Mouse (Mus musculus): Measurements from ENCODE around the gene Olfr307. TPM values are rescaled to one million over a fixed set of nuclear protein-coding genes. Genes with fewer than 3 reads are reported as not detected.
"Not testable (repeated sequence)": the region's sequence is repeated elsewhere in the genome, so short reads cannot be mapped to it uniquely, and the experiment has no call there.

Gene Olfr307
- not detected in 2 replicates for polyA plus RNA-seq (2012; rRNA removed)

GRCm38 (mm10) chr7:86337486-86337885, at the start of gene Olfr307:
Olfr307 (minus strand) TSS chr7:86337586.
- no peak within 1 kb of the TSS for H3K4me3 ChIP-seq (ENCODE audit: control insufficient read depth, insufficient read depth, low read length)
- H3K4me1 ChIP-seq (replicated peaks; ENCODE audit: control insufficient read depth, insufficient read depth, low read length) = no peaks in the 10 kb centered on the region
- TF ChIP-seq CTCF (IDR thresholded peaks at IDR 0.05; ENCODE audit: borderline replicate concordance, control insufficient read depth, extremely low read depth, insufficient read depth, low read length, poor library complexity) (no peak), POLR2A (IDR thresholded peaks at IDR 0.05; ENCODE audit: control insufficient read depth, extremely low read depth, insufficient read depth, low read length, poor library complexity) (no peak)
- H3K36me3 ChIP-seq (ENCODE audit: control insufficient read depth, insufficient read depth, low read length) = no peaks in the 10 kb centered on the region
- H3K27me3 ChIP-seq (ENCODE audit: control insufficient read depth, insufficient read depth, low read length) = no peaks in the 10 kb centered on the region
- no peak within 1 kb of the TSS for H3K27ac ChIP-seq (ENCODE audit: control insufficient read depth, insufficient read depth, low read length)
- DNase-seq = no peak
- 83% methylated on average over 1 of the region's 1 CpGs for whole genome bisulfite sequencing

- Histone ChIP-seq H3K36me3 (ENCODE audit: control insufficient read depth, insufficient read depth, low read length) (no peaks in the 10 kb centered on the region), H3K4me1 (replicated peaks; ENCODE audit: control insufficient read depth, insufficient read depth, low read length) (no peaks in the 10 kb centered on the region), H3K4me3 (ENCODE audit: control insufficient read depth, insufficient read depth, low read length) (no peak within 1 kb of the TSS), H3K27ac (ENCODE audit: control insufficient read depth, insufficient read depth, low read length) (no peak within 1 kb of the TSS), H3K27me3 (ENCODE audit: control insufficient read depth, insufficient read depth, low read length) (no peaks in the 10 kb centered on the region)
- WGBS = 66% methylated on average over 1 of the region's 1 CpGs
- no peak for TF ChIP-seq CTCF (IDR thresholded peaks at IDR 0.05; ENCODE audit: borderline replicate concordance, control insufficient read depth, extremely low read depth, insufficient read depth, low read length, poor library complexity)
- no peak for TF ChIP-seq POLR2A (IDR thresholded peaks at IDR 0.05; ENCODE audit: control insufficient read depth, extremely low read depth, insufficient read depth, low read length, poor library complexity)
- DNase-seq = no peak
Observed at GRCm38 (mm10) chr7:86386558-86386957, 49.2 kb upstream of the Olfr307 start, which contains the start of gene Olfr304. Olfr304 (minus strand) TSS chr7:86386658.

DNA sequence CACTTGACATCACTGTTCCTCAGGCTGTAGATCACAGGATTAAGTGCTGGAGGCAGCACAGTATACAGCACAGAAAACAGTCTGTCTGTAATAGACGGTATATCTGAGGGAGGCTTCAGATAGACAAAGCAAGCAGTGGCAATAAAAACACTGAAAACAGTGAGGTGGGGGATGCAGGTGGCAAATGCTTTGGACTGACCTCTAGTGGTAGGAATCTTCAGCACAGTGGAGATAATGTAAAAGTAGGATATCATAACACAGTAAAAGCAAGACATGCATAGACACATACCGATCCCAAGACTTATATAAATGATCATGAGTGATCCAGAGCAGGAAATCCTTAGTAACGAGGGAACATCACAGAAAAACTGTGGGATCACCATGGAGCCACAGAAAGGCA, 48.4 kb upstream of the Olfr307 start:
- no peak for DNase-seq
- 72% methylated on average over 3 of the region's 3 CpGs for WGBS
- TF ChIP-seq POLR2A (IDR thresholded peaks at IDR 0.05; ENCODE audit: control insufficient read depth, extremely low read depth, insufficient read depth, low read length, poor library complexity) (no peak), CTCF (IDR thresholded peaks at IDR 0.05; ENCODE audit: borderline replicate concordance, control insufficient read depth, extremely low read depth, insufficient read depth, low read length, poor library complexity) (no peak)

GRCm38 (mm10) chr7:86366828-86367227, 29.4 kb upstream of the Olfr307 start, which contains the start of gene Olfr305:
Olfr305 (minus strand) TSS chr7:86366928.
- no peak within 1 kb of the TSS for H3K27ac ChIP-seq (ENCODE audit: control insufficient read depth, insufficient read depth, low read length)
- no peak within 1 kb of the TSS for H3K4me3 ChIP-seq (ENCODE audit: control insufficient read depth, insufficient read depth, low read length)
- no peaks in the 10 kb centered on the region for H3K27me3 ChIP-seq (ENCODE audit: control insufficient read depth, insufficient read depth, low read length)
- TF ChIP-seq CTCF (IDR thresholded peaks at IDR 0.05; ENCODE audit: borderline replicate concordance, control insufficient read depth, extremely low read depth, insufficient read depth, low read length, poor library complexity) = no peak
- TF ChIP-seq POLR2A (IDR thresholded peaks at IDR 0.05; ENCODE audit: control insufficient read depth, extremely low read depth, insufficient read depth, low read length, poor library complexity) = no peak
- no peak for DNase-seq
- 92% methylated on average over 1 of the region's 1 CpGs for WGBS
- H3K36me3 ChIP-seq (ENCODE audit: control insufficient read depth, insufficient read depth, low read length) = no peaks in the 10 kb centered on the region
- no peaks in the 10 kb centered on the region for H3K4me1 ChIP-seq (replicated peaks; ENCODE audit: control insufficient read depth, insufficient read depth, low read length)

More for the DNA sequence above, 48.4 kb upstream of the Olfr307 start:
- no peak overlapping the region for H3K27ac ChIP-seq (ENCODE audit: control insufficient read depth, insufficient read depth, low read length)
- no peaks in the 10 kb centered on the region for H3K36me3 ChIP-seq (ENCODE audit: control insufficient read depth, insufficient read depth, low read length)
- H3K4me3 ChIP-seq (ENCODE audit: control insufficient read depth, insufficient read depth, low read length) = no peak overlapping the region
- no peaks in the 10 kb centered on the region for H3K4me1 ChIP-seq (replicated peaks; ENCODE audit: control insufficient read depth, insufficient read depth, low read length)
- H3K27me3 ChIP-seq (ENCODE audit: control insufficient read depth, insufficient read depth, low read length) = no peaks in the 10 kb centered on the region

DNA sequence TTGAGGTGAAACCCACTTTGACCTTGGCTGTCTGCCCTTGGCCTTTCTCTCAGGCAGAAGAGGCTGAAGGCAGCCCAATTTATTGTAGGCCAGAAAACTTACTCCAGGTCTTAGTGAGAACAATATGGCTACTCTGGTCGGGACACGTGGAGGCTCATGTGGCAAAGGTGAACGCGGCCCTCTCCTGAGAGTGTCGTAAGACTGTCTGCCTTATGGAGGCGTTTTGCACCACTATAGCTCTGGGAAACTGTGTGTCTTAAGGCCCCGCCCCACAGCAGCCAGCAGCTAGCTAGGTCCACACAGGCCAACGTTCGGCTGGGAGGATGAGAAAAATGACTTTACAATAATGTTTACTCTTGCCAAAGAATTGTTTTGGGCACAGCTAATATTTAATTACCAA, 8.9 kb upstream of the Olfr307 start:
- not testable (repeated sequence) for H3K36me3 ChIP-seq (ENCODE audit: control insufficient read depth, insufficient read depth, low read length); H3K27ac ChIP-seq (ENCODE audit: control insufficient read depth, insufficient read depth, low read length); H3K4me1 ChIP-seq (replicated peaks; ENCODE audit: control insufficient read depth, insufficient read depth, low read length); H3K27me3 ChIP-seq (ENCODE audit: control insufficient read depth, insufficient read depth, low read length); H3K4me3 ChIP-seq (ENCODE audit: control insufficient read depth, insufficient read depth, low read length); DNase-seq
- 94% methylated on average over 9 of the region's 9 CpGs for WGBS

- no peak for DNase-seq
- Histone ChIP-seq H3K27me3 (ENCODE audit: control insufficient read depth, insufficient read depth, low read length) (no peaks in the 10 kb centered on the region), H3K4me1 (replicated peaks; ENCODE audit: control insufficient read depth, insufficient read depth, low read length) (no peaks in the 10 kb centered on the region), H3K4me3 (ENCODE audit: control insufficient read depth, insufficient read depth, low read length) (no peak overlapping the region), H3K27ac (ENCODE audit: control insufficient read depth, insufficient read depth, low read length) (no peak overlapping the region), H3K36me3 (ENCODE audit: control insufficient read depth, insufficient read depth, low read length) (no peaks in the 10 kb centered on the region)
- TF ChIP-seq POLR2A (IDR thresholded peaks at IDR 0.05; ENCODE audit: control insufficient read depth, extremely low read depth, insufficient read depth, low read length, poor library complexity) (no peak), CTCF (IDR thresholded peaks at IDR 0.05; ENCODE audit: borderline replicate concordance, control insufficient read depth, extremely low read depth, insufficient read depth, low read length, poor library complexity) (no peak)
- WGBS = 68% methylated on average over 3 of the region's 3 CpGs
Observed at GRCm38 (mm10) chr7:86344253-86344652, 6.9 kb upstream of the Olfr307 start.

GRCm38 (mm10) chr7:86342881-86343565, 5.6 kb upstream of the Olfr307 start:
- TF ChIP-seq CTCF (IDR thresholded peaks at IDR 0.05; ENCODE audit: borderline replicate concordance, control insufficient read depth, extremely low read depth, insufficient read depth, low read length, poor library complexity) (no peak), POLR2A (IDR thresholded peaks at IDR 0.05; ENCODE audit: control insufficient read depth, extremely low read depth, insufficient read depth, low read length, poor library complexity) (no peak)
- Histone ChIP-seq H3K4me1 (replicated peaks; ENCODE audit: control insufficient read depth, insufficient read depth, low read length) (no peaks in the 10 kb centered on the region), H3K27ac (ENCODE audit: control insufficient read depth, insufficient read depth, low read length) (no peak overlapping the region), H3K4me3 (ENCODE audit: control insufficient read depth, insufficient read depth, low read length) (no peak overlapping the region), H3K36me3 (ENCODE audit: control insufficient read depth, insufficient read depth, low read length) (no peaks in the 10 kb centered on the region), H3K27me3 (ENCODE audit: control insufficient read depth, insufficient read depth, low read length) (no peaks in the 10 kb centered on the region)
- DNase-seq = no peak
- 84% methylated on average over 14 of the region's 14 CpGs for whole genome bisulfite sequencing
